ENCODE assay signal across 17 mouse cellular contexts in the genomic region with DNA sequence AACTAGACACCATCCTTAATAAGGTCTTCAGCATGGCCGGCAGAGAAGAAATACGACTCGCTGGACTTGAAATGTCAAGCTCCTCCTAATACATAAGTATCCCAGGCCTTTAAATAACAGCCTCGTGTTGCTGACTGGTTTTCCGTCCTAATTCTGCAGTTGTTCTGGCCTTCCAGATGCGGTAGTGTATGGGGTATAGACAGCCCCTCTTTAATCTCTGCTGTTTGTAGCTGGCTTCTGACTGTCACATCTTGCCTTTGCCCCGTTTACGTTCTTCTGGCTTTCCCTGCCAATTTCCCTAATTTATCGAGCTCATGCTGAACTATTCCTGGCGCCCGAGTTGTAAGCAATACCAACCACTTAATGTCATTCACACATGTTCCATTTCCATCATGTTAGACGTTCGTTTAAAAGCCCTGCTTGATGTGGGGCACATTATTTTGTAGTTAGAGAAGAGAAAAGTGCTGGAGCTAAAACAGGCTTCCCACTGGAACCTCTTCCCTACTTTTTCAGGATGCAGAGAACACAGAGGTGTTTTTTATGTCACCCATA.
DNase-seq lines count a peak whose midpoint lies in the region; ATAC-seq and TF ChIP-seq lines count a peak whose summit lies in the region.
"Had no signal": no experiment of that assay in that cellular context is flagged by ENCODE, and none has a peak within 500 bp of the region (broad histone marks: within the 10 kb centered on the region; RNA-seq: fewer than 3 reads in every experiment).

No protein-coding gene starts in this region.

- no peak overlapping the region for H3K4me2 ChIP-seq in embryonic facial prominence, embryonic 14.5 days (ENCODE audit: low read depth, low read length)
- H3K4me2 ChIP-seq in limb, embryonic 11.5 days (ENCODE audit: low read depth, severe bottlenecking): no peak overlapping the region
- H3K4me2 ChIP-seq in hindbrain, postnatal 0 days (ENCODE audit: low read depth, low read length): no peak overlapping the region
- H3K4me2 ChIP-seq: embryonic facial prominence, embryonic 13.5 days; liver, embryonic 15.5 days had no signal

- no peaks in the 10 kb centered on the region for H3K27me3 ChIP-seq in embryonic facial prominence, embryonic 14.5 days (replicated peaks; ENCODE audit: control insufficient read depth, insufficient read depth, low read length)
- no peaks in the 10 kb centered on the region for H3K27me3 ChIP-seq in embryonic facial prominence, embryonic 10.5 days (replicated peaks; ENCODE audit: low read depth, poor library complexity, severe bottlenecking)
- H3K27me3 ChIP-seq in limb, embryonic 11.5 days (ENCODE audit: control insufficient read depth, insufficient read depth, low read length): no peaks in the 10 kb centered on the region
- no peaks in the 10 kb centered on the region for H3K27me3 ChIP-seq in hindbrain, postnatal 0 days (ENCODE audit: insufficient read depth, low read length)
- H3K27me3 ChIP-seq: embryonic facial prominence, embryonic 13.5 days; liver, embryonic 15.5 days; megakaryocyte, embryonic 14.5 days had no signal

- no peak overlapping the region for H3K27ac ChIP-seq in embryonic facial prominence, embryonic 14.5 days (replicated peaks; ENCODE audit: low read depth, low read length)
- H3K27ac ChIP-seq in embryonic facial prominence, embryonic 10.5 days (replicated peaks): no peak overlapping the region
- H3K27ac ChIP-seq in brown adipose tissue, adult 24 weeks (replicated peaks; ENCODE audit: low read depth, low read length): peak overlapping the region; percentile 0; the same call in 1 of the 2 replicates
- H3K27ac ChIP-seq in limb, embryonic 11.5 days (replicated peaks; ENCODE audit: low read depth, low read length): no peak overlapping the region
- no peak overlapping the region for H3K27ac ChIP-seq in hindbrain, postnatal 0 days
- H3K27ac ChIP-seq: embryonic facial prominence, embryonic 13.5 days; liver, embryonic 15.5 days; stomach, postnatal 0 days had no signal

- TF ChIP-seq CTCF in hindbrain, postnatal 0 days (IDR thresholded peaks at IDR 0.05; ENCODE audit: low read depth): no peak

- H3K4me1 ChIP-seq in embryonic facial prominence, embryonic 14.5 days (ENCODE audit: control insufficient read depth, insufficient read depth, low read length): peaks cover 4% of the 10 kb centered on the region; the same call in 1 of the 2 replicates
- 0 out of 2 replicates have a peak, but pooled peaks cover 3% of the 10 kb centered on the region for H3K4me1 ChIP-seq in embryonic facial prominence, embryonic 10.5 days
- no peaks in the 10 kb centered on the region; the same call in 1 of the 2 replicates for H3K4me1 ChIP-seq in brown adipose tissue, adult 24 weeks (ENCODE audit: control insufficient read depth, insufficient read depth, insufficient read length, low read length)
- peaks cover 9% of the 10 kb centered on the region; the same call in 1 of the 2 replicates for H3K4me1 ChIP-seq in limb, embryonic 11.5 days (ENCODE audit: control insufficient read depth, insufficient read depth, low read length)
- H3K4me1 ChIP-seq in hindbrain, postnatal 0 days (ENCODE audit: insufficient read depth, low read length): no peaks in the 10 kb centered on the region
- H3K4me1 ChIP-seq: liver, embryonic 15.5 days; megakaryocyte, embryonic 14.5 days had no signal

- 46% methylated on average over 13 of the region's 13 CpGs for WGBS in embryonic facial prominence, embryonic 14.5 days
- WGBS in embryonic facial prominence, embryonic 10.5 days: 81% methylated on average over 13 of the region's 13 CpGs
- WGBS in limb, embryonic 11.5 days: 27% methylated on average over 13 of the region's 13 CpGs
- 71% methylated on average over 13 of the region's 13 CpGs for WGBS in hindbrain, postnatal 0 days

- no peaks in the 10 kb centered on the region for H3K36me3 ChIP-seq in embryonic facial prominence, embryonic 14.5 days (ENCODE audit: control insufficient read depth, insufficient read depth, low read length)
- H3K36me3 ChIP-seq in embryonic facial prominence, embryonic 10.5 days (replicated peaks): no peaks in the 10 kb centered on the region
- H3K36me3 ChIP-seq in limb, embryonic 11.5 days (ENCODE audit: control insufficient read depth, insufficient read depth, low read length): no peaks in the 10 kb centered on the region
- no peaks in the 10 kb centered on the region for H3K36me3 ChIP-seq in hindbrain, postnatal 0 days (ENCODE audit: insufficient read depth, low read length)
- H3K36me3 ChIP-seq: embryonic facial prominence, embryonic 13.5 days; liver, embryonic 15.5 days had no signal

- ATAC-seq in embryonic facial prominence, embryonic 14.5 days (ENCODE audit: low read depth): no peak; the same call in 1 of the 2 replicates
- peak; percentile 51; the same call in 1 of the 2 replicates for ATAC-seq in limb, embryonic 11.5 days (ENCODE audit: insufficient number of reproducible peaks, low FRiP score, low TSS enrichment, low read depth)
- ATAC-seq in hindbrain, postnatal 0 days: no peak
- ATAC-seq: inflammation-experienced regulatory T-cells, adult 6 months had no signal

- no peaks in the 10 kb centered on the region for H3K9me3 ChIP-seq in embryonic facial prominence, embryonic 14.5 days (ENCODE audit: control insufficient read depth, low read length)
- no peaks in the 10 kb centered on the region for H3K9me3 ChIP-seq in embryonic facial prominence, embryonic 10.5 days
- H3K9me3 ChIP-seq in limb, embryonic 11.5 days (ENCODE audit: control insufficient read depth, low read length): no peaks in the 10 kb centered on the region
- H3K9me3 ChIP-seq in hindbrain, postnatal 0 days (ENCODE audit: low read length): no peaks in the 10 kb centered on the region
- H3K9me3 ChIP-seq: embryonic facial prominence, embryonic 13.5 days; liver, embryonic 15.5 days had no signal

- no peak overlapping the region for H3K9ac ChIP-seq in embryonic facial prominence, embryonic 14.5 days (ENCODE audit: low read depth, low read length)
- no peak overlapping the region for H3K9ac ChIP-seq in limb, embryonic 11.5 days (ENCODE audit: low read length)
- H3K9ac ChIP-seq in hindbrain, postnatal 0 days (replicated peaks; ENCODE audit: low read length): no peak overlapping the region
- H3K9ac ChIP-seq: embryonic facial prominence, embryonic 13.5 days; liver, embryonic 15.5 days had no signal

- H3K4me3 ChIP-seq in embryonic facial prominence, embryonic 14.5 days (ENCODE audit: low read depth, low read length): no peak overlapping the region
- no peak overlapping the region for H3K4me3 ChIP-seq in embryonic facial prominence, embryonic 10.5 days
- H3K4me3 ChIP-seq in brown adipose tissue, adult 24 weeks (ENCODE audit: insufficient read depth, low read depth, low read length): no peak overlapping the region
- no peak overlapping the region for H3K4me3 ChIP-seq in limb, embryonic 11.5 days (ENCODE audit: low read depth, low read length)
- no peak overlapping the region for H3K4me3 ChIP-seq in hindbrain, postnatal 0 days (ENCODE audit: low read length)
- H3K4me3 ChIP-seq: embryonic facial prominence, embryonic 13.5 days; liver, embryonic 15.5 days; megakaryocyte, embryonic 14.5 days had no signal

- DNase-seq in embryonic facial prominence, embryonic 14.5 days (ENCODE audit: low spot score): peak; percentile 61
- DNase-seq in embryonic facial prominence, embryonic 10.5 days (ENCODE audit: low spot score): no peak
- peak; percentile 3 for DNase-seq in heart, adult 8-10 months (ENCODE audit: low spot score)
- no peak for DNase-seq in heart, postnatal 14 days
- DNase-seq in limb, embryonic 11.5 days (ENCODE audit: low spot score): peak; percentile 34
- no peak for DNase-seq in adrenal gland, postnatal 4 days (ENCODE audit: low spot score in 2 of 2)
- no peak for DNase-seq in hindbrain, postnatal 0 days (ENCODE audit: low spot score)
- DNase-seq: cerebellum, adult 9-11 months; layer of hippocampus, adult 9-11 months; right cerebral cortex, adult 18-20 months; thymus, postnatal 4 days had no signal

- intact Hi-C loops in heart, postnatal 14 days (cut with DNase I): no loop called here

Comparison
In these comparisons a context has a peak if more than half of its experiments do, and no peak if none do; other contexts are left out.
1. DNase-seq: peak in embryonic facial prominence, embryonic 14.5 days (single experiment), heart, adult 8-10 months (single experiment) and limb, embryonic 11.5 days (single experiment); none in embryonic facial prominence, embryonic 10.5 days (single experiment), heart, postnatal 14 days (0 of 2), adrenal gland, postnatal 4 days (0 of 2) and hindbrain, postnatal 0 days (single experiment).